Mouse (Mus musculus): Measurements from ENCODE around the gene Ccl11. TPM values are rescaled to one million over a fixed set of nuclear protein-coding genes. Genes with fewer than 3 reads are reported as not detected.

The Ccl11 gene
- polyA plus RNA-seq, 1 experiment from 2014 or later: 2.2 TPM

DNA sequence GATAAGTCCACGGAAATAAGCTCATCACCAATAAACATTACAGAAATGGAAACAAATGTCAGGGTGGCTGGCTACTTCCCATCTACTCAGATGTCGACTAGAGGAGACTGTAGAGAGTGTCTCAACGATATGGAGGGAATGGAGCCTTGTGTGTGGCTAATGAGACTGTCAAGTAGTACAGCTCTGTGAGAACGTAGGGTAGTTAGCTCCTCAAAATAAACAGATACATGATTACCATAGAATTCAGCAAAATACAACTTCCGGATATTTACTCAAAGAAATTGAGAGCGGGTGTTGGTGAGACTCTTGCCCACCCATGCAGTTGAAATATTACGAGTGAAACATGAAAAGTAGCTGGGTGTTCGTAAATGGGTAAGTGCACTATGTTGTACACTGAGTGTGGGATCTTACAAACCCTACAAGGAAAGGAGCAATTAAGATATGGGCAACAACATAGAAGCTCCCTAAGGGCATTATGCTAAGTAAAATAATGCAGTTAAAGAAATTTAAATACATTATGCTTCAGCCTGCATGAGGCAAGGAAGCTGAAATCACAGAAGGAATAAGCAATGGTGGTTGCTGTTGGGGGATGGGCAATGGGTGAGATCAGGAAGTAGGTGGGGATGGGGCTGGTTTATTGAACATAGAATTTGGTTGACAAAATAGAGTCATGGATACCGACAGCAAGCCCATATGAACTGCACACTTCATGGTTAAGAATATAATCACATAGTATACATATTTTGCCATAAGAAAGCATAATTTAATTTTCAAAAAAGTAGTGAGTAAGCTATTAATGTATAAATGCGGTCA lies 42.1 kb downstream of the Ccl11 start:
- no peak overlapping the region for H3K4me3 ChIP-seq

DNA sequence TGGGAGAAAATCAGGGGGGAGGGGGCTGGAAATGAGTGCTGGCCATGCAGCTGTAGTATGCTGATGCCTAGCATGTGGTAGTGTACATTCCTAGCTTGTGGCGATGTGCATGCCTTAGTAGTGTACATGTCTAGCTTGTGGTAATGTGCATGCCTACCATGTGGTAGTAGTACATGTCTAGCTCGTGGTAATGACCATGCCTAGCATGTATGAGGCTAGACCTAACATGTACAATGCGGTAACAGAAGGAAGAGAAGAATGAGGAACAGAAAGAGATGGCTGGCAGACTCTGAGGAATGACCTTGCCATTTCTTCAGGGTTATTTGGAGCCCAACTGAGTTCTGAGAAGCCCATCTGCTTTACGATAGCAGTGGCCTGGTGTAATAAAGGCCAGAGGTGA lies 43.5 kb downstream of the Ccl11 start:
- Histone ChIP-seq H3K4me3 (no peak overlapping the region), H3K9me3 (replicated peaks) (no peaks in the 10 kb centered on the region), H3K4me1 (replicated peaks) (no peaks in the 10 kb centered on the region), H3K4me2 (no peak overlapping the region), H3K9ac (no peak overlapping the region), H3K27ac (no peak overlapping the region), H3K27me3 (no peaks in the 10 kb centered on the region), H3K36me3 (no peaks in the 10 kb centered on the region)
- no peak for ATAC-seq (replicated peaks; ENCODE audit: insufficient number of reproducible peaks, insufficient read depth, low FRiP score, low read depth)
- 74% methylated on average over 4 of the region's 4 CpGs for WGBS

More for the DNA sequence above, 42.1 kb downstream of the Ccl11 start:
- Histone ChIP-seq H3K36me3 (no peaks in the 10 kb centered on the region), H3K27me3 (no peaks in the 10 kb centered on the region), H3K9ac (no peak overlapping the region), H3K4me2 (no peak overlapping the region), H3K9me3 (replicated peaks) (no peaks in the 10 kb centered on the region), H3K27ac (no peak overlapping the region), H3K4me1 (replicated peaks) (no peaks in the 10 kb centered on the region)
- 70% methylated on average over 10 of the region's 10 CpGs for WGBS
- ATAC-seq (replicated peaks; ENCODE audit: insufficient number of reproducible peaks, insufficient read depth, low FRiP score, low read depth): no peak

DNA sequence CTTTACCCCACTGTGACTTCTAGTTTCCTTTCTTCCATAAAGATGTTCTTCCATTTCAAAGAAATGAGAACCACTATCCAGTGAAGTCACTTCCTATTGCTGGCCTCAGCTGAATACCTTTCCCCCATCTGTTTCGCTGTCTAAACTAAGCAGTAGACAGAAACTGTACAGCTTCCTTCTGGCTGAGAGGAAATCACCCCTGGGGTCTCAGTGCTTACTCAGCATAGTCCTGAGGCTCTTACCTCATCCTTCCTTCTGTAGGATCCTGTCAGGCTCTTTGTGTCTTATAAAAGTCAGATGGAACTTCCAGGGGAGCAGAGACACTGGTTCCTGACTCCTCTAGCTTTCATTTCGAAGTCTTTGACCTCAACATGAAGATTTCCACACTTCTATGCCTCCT lies 43.9 kb downstream of the Ccl11 start, which contains the start of gene Ccl12:
Ccl12 (plus strand) TSS at position 317 of the 400 bp plus-strand sequence.
- Histone ChIP-seq H3K36me3 (no peaks in the 10 kb centered on the region), H3K9ac (no peak within 1 kb of the TSS), H3K4me3 (no peak within 1 kb of the TSS), H3K27ac (no peak within 1 kb of the TSS), H3K9me3 (replicated peaks) (no peaks in the 10 kb centered on the region), H3K4me1 (replicated peaks) (no peaks in the 10 kb centered on the region), H3K4me2 (no peak within 1 kb of the TSS), H3K27me3 (no peaks in the 10 kb centered on the region)
- WGBS: 54% methylated on average over 2 of the region's 2 CpGs
- no peak for ATAC-seq (replicated peaks; ENCODE audit: insufficient number of reproducible peaks, insufficient read depth, low FRiP score, low read depth)

DNA sequence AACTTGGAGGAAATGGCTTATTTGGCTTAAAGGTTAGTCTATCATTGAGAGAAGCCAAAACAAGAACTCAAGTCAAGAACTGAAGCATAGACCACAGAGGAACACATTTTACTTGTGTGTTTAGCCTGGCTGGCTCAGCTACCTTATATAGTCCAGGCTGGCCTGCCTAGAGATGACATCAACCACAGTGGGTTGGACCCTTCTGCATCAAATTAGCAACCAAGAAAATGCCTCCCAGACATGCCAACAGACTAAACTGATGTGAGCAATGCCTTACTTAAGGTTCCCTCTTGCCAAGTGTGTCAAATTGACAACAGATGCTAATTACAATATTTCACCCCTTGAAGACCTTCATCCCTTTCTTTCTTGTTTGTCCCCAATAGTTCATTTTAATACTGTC lies 52.0 kb downstream of the Ccl11 start:
- Histone ChIP-seq H3K4me1 (replicated peaks) (no peaks in the 10 kb centered on the region), H3K4me3 (no peak overlapping the region), H3K27me3 (no peaks in the 10 kb centered on the region), H3K4me2 (no peak overlapping the region), H3K36me3 (no peaks in the 10 kb centered on the region), H3K27ac (no peak overlapping the region), H3K9ac (no peak overlapping the region), H3K9me3 (replicated peaks) (no peaks in the 10 kb centered on the region)
- ATAC-seq (replicated peaks; ENCODE audit: insufficient number of reproducible peaks, insufficient read depth, low FRiP score, low read depth): no peak

DNA sequence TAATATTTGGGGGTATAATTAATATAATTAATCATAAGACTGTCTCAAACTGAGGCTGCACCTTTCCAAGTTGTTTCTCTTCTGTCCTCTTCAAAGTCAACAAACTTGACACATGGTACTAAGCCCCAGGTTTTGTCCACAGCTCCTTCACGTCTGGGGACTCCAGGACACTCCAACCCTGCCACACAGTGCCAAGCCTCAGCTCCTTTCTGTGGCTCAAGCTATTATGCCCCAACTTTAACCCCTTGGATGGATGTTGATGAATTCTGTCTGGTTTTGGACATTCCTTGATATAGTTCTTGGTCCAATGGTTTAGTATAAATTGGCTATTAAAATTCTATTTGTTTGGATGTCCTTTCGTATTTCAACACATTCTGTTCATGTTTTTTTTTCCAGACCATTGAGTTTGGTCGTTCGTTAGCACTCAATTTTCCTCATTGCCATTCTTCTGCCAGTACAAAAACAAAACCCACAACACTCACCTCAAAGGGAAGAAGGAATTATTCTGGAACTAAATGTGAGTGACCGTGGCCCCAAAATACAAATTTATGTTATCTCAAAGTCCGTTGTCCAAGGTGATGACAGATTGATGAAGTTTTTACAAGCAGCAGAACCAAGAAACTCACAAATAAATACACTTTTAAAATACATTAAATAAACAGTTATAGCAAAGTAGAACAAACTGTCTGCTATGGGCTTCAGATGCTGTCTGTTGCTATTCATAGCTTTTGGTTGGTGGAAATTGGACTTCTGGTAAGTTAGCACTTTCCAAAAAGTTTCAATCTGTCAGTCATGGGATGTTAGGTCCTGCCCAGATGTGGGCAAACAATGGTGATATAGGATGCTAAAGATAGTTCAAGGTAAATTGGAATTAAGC lies 53.0 kb downstream of the Ccl11 start:
- ATAC-seq (replicated peaks; ENCODE audit: insufficient number of reproducible peaks, insufficient read depth, low FRiP score, low read depth): no peak
- Histone ChIP-seq H3K36me3 (no peaks in the 10 kb centered on the region), H3K4me2 (no peak overlapping the region), H3K27ac (no peak overlapping the region), H3K9ac (no peak overlapping the region), H3K27me3 (no peaks in the 10 kb centered on the region), H3K9me3 (replicated peaks) (no peaks in the 10 kb centered on the region), H3K4me1 (replicated peaks) (no peaks in the 10 kb centered on the region), H3K4me3 (no peak overlapping the region)
- 56% methylated on average over 6 of the region's 6 CpGs for WGBS

Other genes with a start within 250 kb of the Ccl11 start
- gene 5530401A14Rik, start 197.2 kb upstream of the Ccl11 start, polyA plus RNA-seq (2015; fragmentation: Nextera tagmentation; extraction: Ambion mirVana): not detected in 2 replicates
- gene Asic2, start 89.4 kb upstream of the Ccl11 start, polyA plus RNA-seq (2015; fragmentation: Nextera tagmentation; extraction: Ambion mirVana): 0.15 TPM in 1 of 2 replicates, not detected in the other
- gene Ccl2, start 22.3 kb upstream of the Ccl11 start, polyA plus RNA-seq (2015; fragmentation: Nextera tagmentation; extraction: Ambion mirVana): 9.4 TPM in 2 replicates
- gene Gm17268, start 19.3 kb upstream of the Ccl11 start, polyA plus RNA-seq (2015; fragmentation: Nextera tagmentation; extraction: Ambion mirVana): not detected in 2 replicates
- gene Ccl7, start 12.1 kb upstream of the Ccl11 start, polyA plus RNA-seq (2015; fragmentation: Nextera tagmentation; extraction: Ambion mirVana): 4.9 and 5.0 TPM in 2 replicates
- gene Ccl12, start 44.0 kb downstream of the Ccl11 start, polyA plus RNA-seq (2015; fragmentation: Nextera tagmentation; extraction: Ambion mirVana): 2.2 and 2.5 TPM in 2 replicates
- not detected in 2 replicates for gene Ccl8, start 57.4 kb downstream of the Ccl11 start, polyA plus RNA-seq (2015; fragmentation: Nextera tagmentation; extraction: Ambion mirVana)
- not detected in 2 replicates for gene Ccl1, start 247.9 kb downstream of the Ccl11 start, polyA plus RNA-seq (2015; fragmentation: Nextera tagmentation; extraction: Ambion mirVana)

Measured in heart, embryonic 15.5 days (tissue).